Mouse (Mus musculus) liver, embryonic 12.5 days (tissue): Measurements from ENCODE around the gene Sec14l1. TPM values are rescaled to one million over a fixed set of nuclear protein-coding genes. Genes with fewer than 3 reads are reported as not detected.

Source experiments
- ATAC-seq: fragments of 200-750 bp; cut with Nextera tagmentation; 2 replicates; pipeline ENCODE4 v1.8.0; 2017; ENCODE audit warnings: moderate number of reproducible peaks, mild to moderate bottlenecking, moderate library complexity
- H3K27ac ChIP-seq: fragments of 300-500 bp; sonication (generic); 2 replicates; pipeline ENCODE4 v1.5.1; 2016; ENCODE audit warnings: mild to moderate bottlenecking
- H3K27me3 ChIP-seq: fragments of 300-500 bp; sonication (generic); replicated peaks from 2 replicates; pipeline ENCODE4 v1.6.1; 2016; ENCODE audit warnings: mild to moderate bottlenecking, moderate library complexity
- H3K36me3 ChIP-seq: fragments of 300-500 bp; sonication (generic); 2 replicates; pipeline ENCODE4 v1.6.1; 2016; ENCODE audit warnings: mild to moderate bottlenecking, moderate library complexity
- H3K4me1 ChIP-seq: fragments of 300-500 bp; sonication (generic); 2 replicates; pipeline ENCODE4 v1.6.1; 2016
- H3K4me2 ChIP-seq: fragments of 300-500 bp; sonication (generic); 2 replicates; pipeline ENCODE4 v1.6.1; 2016; ENCODE audit warnings: mild to moderate bottlenecking, moderate library complexity
- H3K4me3 ChIP-seq: fragments of 300-500 bp; sonication (generic); 2 replicates; pipeline ENCODE4 v1.5.1; 2016; ENCODE audit warnings: mild to moderate bottlenecking, moderate library complexity
- H3K9ac ChIP-seq: fragments of 300-500 bp; sonication (generic); 2 replicates; pipeline ENCODE4 v1.6.1; 2016; ENCODE audit warnings: mild to moderate bottlenecking, moderate library complexity
- H3K9me3 ChIP-seq: fragments of 300-500 bp; sonication (generic); replicated peaks from 2 replicates; pipeline ENCODE4 v1.6.1; 2016; ENCODE audit warnings: mild to moderate bottlenecking, moderate library complexity
- WGBS: fragments of 180-500 bp; shearing (Covaris S2); methylation state at CpG from one replicate; pipeline ENCODE4 v1.1.7; 2016; ENCODE audit not compliant: insufficient replicate concordance; 5-methylcytosine and 5-hydroxymethylcytosine counted together
- polyA plus RNA-seq: library from polyadenylated mRNA; unstranded; fragments of >200 nt; fragmentation: Nextera tagmentation; extraction: Ambion mirVana; gene quantifications from 2 replicates; pipeline ENCODE4 v1.2.1, GENCODE M21; 2016

The Sec14l1 gene
- polyA plus RNA-seq, 1 experiment from 2014 or later = 26.9 TPM

GRCm38 (mm10) chr11:117183841-117184240 is 68.9 kb downstream of the Sec14l1 start:
- Histone ChIP-seq H3K4me3 (no peak overlapping the region), H3K27ac (no peak overlapping the region), H3K4me1 (no peaks in the 10 kb centered on the region), H3K9me3 (peaks cover 17% of the 10 kb centered on the region), H3K27me3 (peaks cover 5% of the 10 kb centered on the region), H3K36me3 (no peaks in the 10 kb centered on the region), H3K9ac (no peak overlapping the region), H3K4me2 (no peak overlapping the region)
- ATAC-seq = no peak
- WGBS = 57% methylated on average over 5 of the region's 5 CpGs

GRCm38 (mm10) chr11:117185076-117185933 is 70.3 kb downstream of the Sec14l1 start:
- no peaks in the 10 kb centered on the region for H3K4me1 ChIP-seq
- H3K36me3 ChIP-seq = no peaks in the 10 kb centered on the region
- no peak overlapping the region for H3K4me2 ChIP-seq
- H3K27ac ChIP-seq = no peak overlapping the region
- no peak overlapping the region for H3K4me3 ChIP-seq
- no peak overlapping the region for H3K9ac ChIP-seq
- H3K9me3 ChIP-seq = peaks cover 11% of the 10 kb centered on the region
- 58% methylated on average over 21 of the region's 21 CpGs for WGBS
- H3K27me3 ChIP-seq = peaks cover 5% of the 10 kb centered on the region
- ATAC-seq = no peak

GRCm38 (mm10) chr11:117191524-117191923 is 76.6 kb downstream of the Sec14l1 start:
- H3K4me3 ChIP-seq = no peak overlapping the region
- H3K9ac ChIP-seq = no peak overlapping the region
- H3K4me1 ChIP-seq = no peaks in the 10 kb centered on the region
- 56% methylated on average over 5 of the region's 5 CpGs for WGBS
- H3K4me2 ChIP-seq = no peak overlapping the region
- no peaks in the 10 kb centered on the region for H3K9me3 ChIP-seq
- H3K27me3 ChIP-seq = peaks cover 5% of the 10 kb centered on the region
- no peak overlapping the region for H3K27ac ChIP-seq
- H3K36me3 ChIP-seq = no peaks in the 10 kb centered on the region
- ATAC-seq = no peak

GRCm38 (mm10) chr11:117194475-117194937 is 79.5 kb downstream of the Sec14l1 start:
- H3K9ac ChIP-seq = no peak overlapping the region
- H3K27me3 ChIP-seq = peaks cover 26% of the 10 kb centered on the region
- ATAC-seq = peak; percentile 24; the same call in 1 of the 2 replicates
- 58% methylated on average over 11 of the region's 11 CpGs for WGBS
- no peak overlapping the region for H3K4me3 ChIP-seq
- H3K4me2 ChIP-seq = no peak overlapping the region
- H3K9me3 ChIP-seq = no peaks in the 10 kb centered on the region
- H3K27ac ChIP-seq = no peak overlapping the region
- no peaks in the 10 kb centered on the region for H3K36me3 ChIP-seq
- H3K4me1 ChIP-seq = peaks cover 3% of the 10 kb centered on the region; the same call in 1 of the 2 replicates

- H3K4me2 ChIP-seq = no peak overlapping the region
- no peak overlapping the region for H3K9ac ChIP-seq
- no peak overlapping the region for H3K27ac ChIP-seq
- H3K9me3 ChIP-seq = no peaks in the 10 kb centered on the region
- peaks cover 9% of the 10 kb centered on the region for H3K4me1 ChIP-seq
- H3K27me3 ChIP-seq = peaks cover 37% of the 10 kb centered on the region
- H3K36me3 ChIP-seq = no peaks in the 10 kb centered on the region
- no peak for ATAC-seq
- no peak overlapping the region for H3K4me3 ChIP-seq
- 66% methylated on average over 6 of the region's 6 CpGs for WGBS
These were observed 80.6 kb downstream of the Sec14l1 start for GRCm38 (mm10) chr11:117195616-117196015.

GRCm38 (mm10) chr11:117196681-117197080 is 81.7 kb downstream of the Sec14l1 start:
- no peaks in the 10 kb centered on the region for H3K36me3 ChIP-seq
- no peak overlapping the region for H3K4me2 ChIP-seq
- no peak overlapping the region for H3K27ac ChIP-seq
- H3K4me3 ChIP-seq = no peak overlapping the region
- 44% methylated on average over 7 of the region's 7 CpGs for WGBS
- H3K9ac ChIP-seq = no peak overlapping the region
- H3K4me1 ChIP-seq = peaks cover 14% of the 10 kb centered on the region
- H3K9me3 ChIP-seq = no peaks in the 10 kb centered on the region
- no peak for ATAC-seq
- H3K27me3 ChIP-seq = peaks cover 48% of the 10 kb centered on the region

GRCm38 (mm10) chr11:117198122-117198521 is 83.2 kb downstream of the Sec14l1 start:
- Histone ChIP-seq H3K4me2 (no peak overlapping the region), H3K36me3 (no peaks in the 10 kb centered on the region), H3K4me1 (peaks cover 16% of the 10 kb centered on the region), H3K27ac (no peak overlapping the region), H3K27me3 (peaks cover 61% of the 10 kb centered on the region), H3K4me3 (no peak overlapping the region), H3K9ac (no peak overlapping the region), H3K9me3 (no peaks in the 10 kb centered on the region)
- no peak for ATAC-seq
- 66% methylated on average over 5 of the region's 5 CpGs for WGBS

- H3K4me1 ChIP-seq = peaks cover 29% of the 10 kb centered on the region
- no peaks in the 10 kb centered on the region for H3K9me3 ChIP-seq
- no peaks in the 10 kb centered on the region for H3K36me3 ChIP-seq
- peak within 1 kb of the TSS; percentile 62 for H3K4me2 ChIP-seq
- H3K27me3 ChIP-seq = peaks cover 73% of the 10 kb centered on the region
- H3K9ac ChIP-seq = peak within 1 kb of the TSS; percentile 40; the same call in 1 of the 2 replicates
- 2% methylated on average over 70 of the region's 70 CpGs for WGBS
- no peak within 1 kb of the TSS for H3K27ac ChIP-seq
- no peak for ATAC-seq
- peak within 1 kb of the TSS; percentile 49 for H3K4me3 ChIP-seq
These were observed 84.6 kb downstream of the Sec14l1 start, which contains the start of gene Sept9 for GRCm38 (mm10) chr11:117199282-117200175. TSS of gene Sept9 (plus strand) at chr11:117199661.

- no peak overlapping the region for H3K4me3 ChIP-seq
- H3K27me3 ChIP-seq = peaks cover 79% of the 10 kb centered on the region
- H3K9me3 ChIP-seq = no peaks in the 10 kb centered on the region
- ATAC-seq = no peak
- H3K4me1 ChIP-seq = peaks cover 32% of the 10 kb centered on the region
- H3K4me2 ChIP-seq = no peak overlapping the region
- WGBS = 66% methylated on average over 12 of the region's 12 CpGs
- H3K9ac ChIP-seq = no peak overlapping the region
- H3K36me3 ChIP-seq = no peaks in the 10 kb centered on the region
- no peak overlapping the region for H3K27ac ChIP-seq
These were observed 86.9 kb downstream of the Sec14l1 start for GRCm38 (mm10) chr11:117201846-117202245.

- Histone ChIP-seq H3K4me1 (peaks cover 30% of the 10 kb centered on the region), H3K27me3 (peaks cover 52% of the 10 kb centered on the region), H3K36me3 (0 out of 2 replicates have a peak, but pooled peaks cover 5% of the 10 kb centered on the region), H3K9ac (no peak overlapping the region), H3K9me3 (no peaks in the 10 kb centered on the region), H3K4me3 (no peak overlapping the region), H3K4me2 (peak overlapping the region; percentile 27; the same call in 1 of the 2 replicates), H3K27ac (peak overlapping the region; percentile 69)
- peak; percentile 68 for ATAC-seq
- 52% methylated on average over 8 of the region's 8 CpGs for WGBS
These were observed 89.6 kb downstream of the Sec14l1 start for GRCm38 (mm10) chr11:117204606-117205005.

- H3K9me3 ChIP-seq = no peaks in the 10 kb centered on the region
- no peak; the same call in 1 of the 2 replicates for ATAC-seq
- 62% methylated on average over 6 of the region's 6 CpGs for WGBS
- peaks cover 26% of the 10 kb centered on the region for H3K4me1 ChIP-seq
- 0 out of 2 replicates have a peak, but pooled peaks cover 5% of the 10 kb centered on the region for H3K36me3 ChIP-seq
- H3K27me3 ChIP-seq = peaks cover 47% of the 10 kb centered on the region
- H3K27ac ChIP-seq = peak overlapping the region; percentile 69
- H3K9ac ChIP-seq = no peak overlapping the region
- 0 out of 2 replicates have a peak overlapping the region, but pooled peaks have one; percentile 10 for H3K4me2 ChIP-seq
- no peak overlapping the region for H3K4me3 ChIP-seq
These were observed 90.1 kb downstream of the Sec14l1 start for GRCm38 (mm10) chr11:117205042-117205441.
